Mouse (Mus musculus): ENCODE data around the gene 1500011B03Rik.

- no peak for TF ChIP-seq CTCF (IDR thresholded peaks at IDR 0.05; ENCODE audit: low read depth)
- TF ChIP-seq EP300 (IDR thresholded peaks at IDR 0.05; ENCODE audit: low read depth) = no peak
These were observed 19.4 kb upstream of the 1500011B03Rik start for GRCm38 (mm10) chr5:114842674-114843073.

Measured in liver, postnatal 0 days (tissue).